In the genomic region with DNA sequence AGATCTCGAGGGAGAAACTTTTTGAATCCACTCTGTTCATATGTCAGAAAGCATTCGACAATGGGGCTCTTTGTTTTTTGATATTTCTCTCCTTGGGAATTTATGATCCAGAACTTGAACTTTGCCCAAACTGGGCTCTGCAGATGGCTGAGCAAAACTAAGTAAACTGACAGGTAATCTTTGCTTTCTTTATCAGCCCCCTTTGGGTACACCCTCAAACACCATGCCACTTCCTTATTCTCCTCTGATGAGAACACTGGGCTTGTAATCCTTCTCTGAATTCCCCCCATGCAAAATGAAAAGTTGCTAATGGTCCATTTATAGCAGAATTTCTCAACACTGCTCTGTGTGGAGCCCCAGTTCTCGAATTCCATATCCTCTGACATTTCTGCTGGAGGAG, we compare ENCODE assay signal across 29 mouse cellular contexts. TPM values are rescaled to one million over a fixed set of nuclear protein-coding genes. Genes with fewer than 3 reads are reported as not detected.
"Had no signal": no experiment of that assay in that cellular context is flagged by ENCODE, and none has a peak within 500 bp of the region (broad histone marks: within the 10 kb centered on the region; RNA-seq: fewer than 3 reads in every experiment).

No protein-coding gene starts in this region.

RNA-seq across cellular contexts. Expression of a gene that starts 5.0 kb away (rescaled TPM):
- polyA plus RNA-seq: limb, embryonic 10.5 days; limb, embryonic 11.5 days; limb, embryonic 12.5 days; limb, embryonic 13.5 days; limb, embryonic 14.5 days; limb, embryonic 15.5 days; liver, adult 2 months; liver, embryonic 11.5 days; liver, embryonic 12.5 days; liver, embryonic 13.5 days; liver, embryonic 14.5 days; liver, embryonic 15.5 days; liver, embryonic 16.5 days; liver, postnatal 0 days; lung, adult 2 months; lung, embryonic 14.5 days; lung, embryonic 15.5 days; lung, embryonic 16.5 days; lung, postnatal 0 days; macrophage; midbrain, embryonic 10.5 days; midbrain, embryonic 11.5 days; midbrain, embryonic 12.5 days; midbrain, embryonic 13.5 days; midbrain, embryonic 14.5 days; midbrain, embryonic 15.5 days; midbrain, embryonic 16.5 days; midbrain, postnatal 0 days; myocyte had no signal

RNA-seq across cellular contexts. Expression of a gene that starts 22.7 kb away (rescaled TPM):
- polyA plus RNA-seq: limb, embryonic 10.5 days; limb, embryonic 11.5 days; limb, embryonic 12.5 days; limb, embryonic 13.5 days; limb, embryonic 14.5 days; limb, embryonic 15.5 days; liver, adult 2 months; liver, embryonic 11.5 days; liver, embryonic 12.5 days; liver, embryonic 13.5 days; liver, embryonic 14.5 days; liver, embryonic 15.5 days; liver, embryonic 16.5 days; liver, postnatal 0 days; lung, adult 2 months; lung, embryonic 14.5 days; lung, embryonic 15.5 days; lung, embryonic 16.5 days; lung, postnatal 0 days; macrophage; midbrain, embryonic 10.5 days; midbrain, embryonic 11.5 days; midbrain, embryonic 12.5 days; midbrain, embryonic 13.5 days; midbrain, embryonic 14.5 days; midbrain, embryonic 15.5 days; midbrain, embryonic 16.5 days; midbrain, postnatal 0 days; myocyte had no signal
